Mouse (Mus musculus) liver, embryonic 14.5 days (tissue): ENCODE results near the gene Cilp2. TPM values are rescaled to one million over a fixed set of nuclear protein-coding genes. Genes with fewer than 3 reads are reported as not detected.

ENCODE experiments used
- ATAC-seq: fragments of 200-750 bp; cut with Nextera tagmentation; 2 replicates; pipeline ENCODE4 v1.8.0; 2017; ENCODE audit warnings: moderate number of reproducible peaks, mild to moderate bottlenecking, moderate library complexity; ENCODE audit not compliant: insufficient read depth
- DNase-seq, 3 experiments: peaks; one replicate each; pipeline ENCODE4 v3.0.0-alpha.2; 2012 to 2013; ENCODE audit warnings: low read depth in 3 of 3, low spot score in 3 of 3
- H3K27ac ChIP-seq: fragments of 300-500 bp; sonication (generic); 2 replicates; pipeline ENCODE4 v1.5.1; 2014; ENCODE audit warnings: moderate library complexity, mild to moderate bottlenecking, control low read depth, inconsistent platforms
- H3K27me3 ChIP-seq: fragments of 300-500 bp; sonication (generic); 2 replicates; pipeline ENCODE4 v1.6.1; 2014; ENCODE audit warnings: mild to moderate bottlenecking, low read length, moderate library complexity; ENCODE audit not compliant: control insufficient read depth, insufficient read depth
- H3K36me3 ChIP-seq: fragments of 300-500 bp; sonication (generic); replicated peaks from 2 replicates; pipeline ENCODE4 v1.6.1; 2014; ENCODE audit warnings: low read depth; ENCODE audit not compliant: control insufficient read depth, insufficient read depth
- H3K4me1 ChIP-seq, 2 experiments: fragments of 200-500 bp in 1 of 2; fragments of 300-500 bp in 1 of 2; sonication (generic) in 1 of 2; replicated peaks; 2 replicates each; pipeline ENCODE4 v1.6.1; 2012 to 2014; ENCODE audit warnings: antibody characterized with exemption in 1 of 2, inconsistent platforms in 1 of 2, low read length in 1 of 2; ENCODE audit not compliant: control insufficient read depth in 2 of 2, insufficient read depth in 2 of 2
- H3K4me2 ChIP-seq: fragments of 300-500 bp; sonication (generic); 2 replicates; pipeline ENCODE4 v1.6.1; 2014; ENCODE audit warnings: low read depth, mild to moderate bottlenecking, control low read depth, moderate library complexity
- H3K4me3 ChIP-seq, 2 experiments: fragments of 200-500 bp in 1 of 2; fragments of 300-500 bp in 1 of 2; sonication (generic) in 1 of 2; 2 replicates each; pipeline ENCODE4 v1.5.1; 2012 to 2014; ENCODE audit warnings: low read depth in 2 of 2, low read length in 2 of 2, mild to moderate bottlenecking in 2 of 2, control low read depth in 1 of 2, inconsistent platforms in 1 of 2, moderate library complexity in 1 of 2; ENCODE audit not compliant: insufficient read depth in 1 of 2
- H3K9ac ChIP-seq: fragments of 300-500 bp; sonication (generic); replicated peaks from 2 replicates; pipeline ENCODE4 v1.6.1; 2014; ENCODE audit warnings: mild to moderate bottlenecking, control low read depth, moderate library complexity
- H3K9me3 ChIP-seq: fragments of 300-500 bp; sonication (generic); 2 replicates; pipeline ENCODE4 v1.6.1; 2016; ENCODE audit warnings: low read length, mixed read lengths; ENCODE audit not compliant: control insufficient read depth
- CTCF ChIP-seq: IDR thresholded peaks from 2 replicates; pipeline ENCODE4 v1.5.1; 2016; ENCODE audit warnings: antibody characterized with exemption, low read depth, control low read depth
- EP300 ChIP-seq: IDR thresholded peaks from 2 replicates; pipeline ENCODE4 v1.6.1; 2016; ENCODE audit warnings: antibody characterized with exemption, low read depth
- WGBS: fragments of 180-500 bp; shearing (Covaris S2); extraction: QIAGEN DNeasy Blood & Tissue Kit; methylation state at CpG from one replicate; pipeline ENCODE4 v1.1.7; 2014; ENCODE audit not compliant: insufficient replicate concordance; 5-methylcytosine and 5-hydroxymethylcytosine counted together
- polyA plus RNA-seq, 2 experiments: library from polyadenylated mRNA; depleted of rRNA in 1 of 2; stranded (reverse) in 1 of 2; unstranded in 1 of 2; fragments of >200 nt; fragmentation: Nextera tagmentation in 1 of 2; extraction: Ambion mirVana in 1 of 2; gene quantifications; 2 replicates each; pipeline versions ENCODE4 v1.2.1 to v1.2.3; 2012 to 2014

Cilp2 gene
- polyA plus RNA-seq, 2 experiments, result 0.03 TPM; not detected in 1

DNA sequence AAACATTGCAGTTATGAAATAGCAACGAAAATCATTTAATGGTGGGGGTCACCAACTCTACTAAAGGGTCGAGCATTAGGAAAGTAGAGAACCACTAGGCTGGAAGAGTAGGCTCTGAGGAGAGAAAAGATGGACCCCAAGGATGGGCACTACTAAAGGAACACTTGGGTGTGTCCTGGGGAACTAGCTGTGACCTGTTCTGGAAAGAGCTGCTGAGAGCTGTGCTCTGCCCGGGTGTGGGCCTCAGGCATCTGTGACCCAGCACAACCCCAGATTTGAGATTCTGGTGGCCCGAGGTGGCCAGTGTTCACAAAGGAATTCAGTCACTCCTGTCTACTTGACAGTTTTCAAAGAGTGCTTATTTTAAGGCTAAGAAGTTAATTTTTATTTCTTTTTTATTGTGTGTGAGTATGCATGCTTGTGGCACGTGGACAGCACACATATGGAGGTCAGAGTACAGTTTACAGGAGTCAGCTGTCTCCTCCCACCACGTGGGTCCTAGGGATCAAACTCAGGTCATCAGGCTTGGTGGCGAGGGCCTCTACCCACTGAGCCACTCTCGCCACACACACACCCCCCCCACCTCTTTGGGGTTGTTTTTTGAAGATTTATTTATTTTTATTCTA, 50.3 kb downstream of the Cilp2 start:
- no peak overlapping the region for H3K4me2 ChIP-seq
- WGBS, result 55% methylated on average over 8 of the region's 8 CpGs
- DNase-seq, result no peak
- H3K9me3 ChIP-seq, result no peaks in the 10 kb centered on the region
- H3K27ac ChIP-seq, result no peak overlapping the region
- H3K36me3 ChIP-seq, result no peaks in the 10 kb centered on the region
- no peak overlapping the region for H3K4me3 ChIP-seq
- H3K4me1 ChIP-seq, result peaks cover 0 to 7% of the 10 kb centered on the region in 2 experiments; a peak in 2 of 4 replicates
- no peak for TF ChIP-seq EP300
- no peak for TF ChIP-seq CTCF
- ATAC-seq, result no peak
- no peaks in the 10 kb centered on the region for H3K27me3 ChIP-seq
- H3K9ac ChIP-seq, result no peak overlapping the region

- no peaks in the 10 kb centered on the region for H3K9me3 ChIP-seq
- no peaks in the 10 kb centered on the region for H3K27me3 ChIP-seq
- H3K36me3 ChIP-seq, result no peaks in the 10 kb centered on the region
- ATAC-seq (peak; percentile 91), DNase-seq (peak; percentile 65 to 85 (median 66))
- H3K4me1 ChIP-seq, result peaks cover 2 to 13% of the 10 kb centered on the region in 2 experiments; a peak in 3 of 4 replicates
- H3K9ac ChIP-seq, result peak within 1 kb of the TSS; percentile 52
- no peak for TF ChIP-seq EP300
- TF ChIP-seq CTCF, result peak; percentile 38; the same call in 1 of the 2 replicates
- under 1% methylated on average over 38 of the region's 38 CpGs for WGBS
- peak within 1 kb of the TSS; percentile 47 to 52 for H3K4me3 ChIP-seq
- no peak within 1 kb of the TSS for H3K27ac ChIP-seq
- peak within 1 kb of the TSS; percentile 68 for H3K4me2 ChIP-seq
Measured at GRCm38 (mm10) chr8:69832298-69832853, 55.1 kb downstream of the Cilp2 start, which contains the start of gene Pbx4. Gene Pbx4, plus strand, starts transcription at chr8:69832491.

Other genes with a start within 250 kb of the Cilp2 start
- 0.30 and 0.32 TPM in 2 replicates for gene Zfp964, start 233.2 kb downstream of the Cilp2 start, polyA plus RNA-seq (2012; rRNA removed)
- 0.15 and 0.35 TPM in 2 replicates for gene Zfp964, start 233.2 kb downstream of the Cilp2 start, polyA plus RNA-seq (2014; fragmentation: Nextera tagmentation; extraction: Ambion mirVana)
- 2.7 and 4.9 TPM in 2 replicates for gene Zfp869, start 177.0 kb downstream of the Cilp2 start, polyA plus RNA-seq (2012; rRNA removed)
- gene Zfp869, start 177.0 kb downstream of the Cilp2 start, polyA plus RNA-seq (2014; fragmentation: Nextera tagmentation; extraction: Ambion mirVana), result 10.0 and 12.3 TPM in 2 replicates
- 1.2 and 1.8 TPM in 2 replicates for gene Zfp963, start 137.7 kb downstream of the Cilp2 start, polyA plus RNA-seq (2012; rRNA removed)
- gene Zfp963, start 137.7 kb downstream of the Cilp2 start, polyA plus RNA-seq (2014; fragmentation: Nextera tagmentation; extraction: Ambion mirVana), result 1.9 and 2.0 TPM in 2 replicates
- 0.32 TPM in 1 of 2 replicates, not detected in the other for gene Gm20422, start 112.8 kb downstream of the Cilp2 start, polyA plus RNA-seq (2012; rRNA removed)
- gene Gm20422, start 112.8 kb downstream of the Cilp2 start, polyA plus RNA-seq (2014; fragmentation: Nextera tagmentation; extraction: Ambion mirVana), result 1.0 TPM in 1 of 2 replicates, not detected in the other
- 19.6 and 24.5 TPM in 2 replicates for gene Atp13a1, start 96.5 kb downstream of the Cilp2 start, polyA plus RNA-seq (2012; rRNA removed)
- gene Atp13a1, start 96.5 kb downstream of the Cilp2 start, polyA plus RNA-seq (2014; fragmentation: Nextera tagmentation; extraction: Ambion mirVana), result 14.1 and 15.6 TPM in 2 replicates
- 4.6 and 6.0 TPM in 2 replicates for gene Zfp866, start 96.5 kb downstream of the Cilp2 start, polyA plus RNA-seq (2012; rRNA removed)
- gene Zfp866, start 96.5 kb downstream of the Cilp2 start, polyA plus RNA-seq (2014; fragmentation: Nextera tagmentation; extraction: Ambion mirVana), result 5.8 and 7.2 TPM in 2 replicates
- gene Gmip, start 79.0 kb downstream of the Cilp2 start, polyA plus RNA-seq (2012; rRNA removed), result 4.8 and 5.8 TPM in 2 replicates
- 1.7 and 3.9 TPM in 2 replicates for gene Gmip, start 79.0 kb downstream of the Cilp2 start, polyA plus RNA-seq (2014; fragmentation: Nextera tagmentation; extraction: Ambion mirVana)
- gene Lpar2, start 65.3 kb downstream of the Cilp2 start, polyA plus RNA-seq (2012; rRNA removed), result 0.40 and 0.44 TPM in 2 replicates
- 0.04 and 0.06 TPM in 2 replicates for gene Lpar2, start 65.3 kb downstream of the Cilp2 start, polyA plus RNA-seq (2014; fragmentation: Nextera tagmentation; extraction: Ambion mirVana)
- 2.0 and 2.5 TPM in 2 replicates for gene Pbx4, start 55.2 kb downstream of the Cilp2 start, polyA plus RNA-seq (2012; rRNA removed)
- gene Pbx4, start 55.2 kb downstream of the Cilp2 start, polyA plus RNA-seq (2014; fragmentation: Nextera tagmentation; extraction: Ambion mirVana), result 1.7 and 3.7 TPM in 2 replicates
- 0.41 and 0.50 TPM in 2 replicates for gene Tssk6, start 14.5 kb upstream of the Cilp2 start, polyA plus RNA-seq (2012; rRNA removed)
- gene Tssk6, start 14.5 kb upstream of the Cilp2 start, polyA plus RNA-seq (2014; fragmentation: Nextera tagmentation; extraction: Ambion mirVana), result 1.7 and 1.9 TPM in 2 replicates
- 26.2 and 44.8 TPM in 2 replicates for gene Ndufa13, start 14.9 kb upstream of the Cilp2 start, polyA plus RNA-seq (2012; rRNA removed)
- 109 and 113 TPM in 2 replicates for gene Ndufa13, start 14.9 kb upstream of the Cilp2 start, polyA plus RNA-seq (2014; fragmentation: Nextera tagmentation; extraction: Ambion mirVana)
- gene Yjefn3, start 15.0 kb upstream of the Cilp2 start, polyA plus RNA-seq (2012; rRNA removed), result 0.30 and 0.36 TPM in 2 replicates
- 0.77 and 0.79 TPM in 2 replicates for gene Yjefn3, start 15.0 kb upstream of the Cilp2 start, polyA plus RNA-seq (2014; fragmentation: Nextera tagmentation; extraction: Ambion mirVana)
- gene Gatad2a, start 108.7 kb upstream of the Cilp2 start, polyA plus RNA-seq (2012; rRNA removed), result 18.3 and 19.2 TPM in 2 replicates
- 22.7 and 32.9 TPM in 2 replicates for gene Gatad2a, start 108.7 kb upstream of the Cilp2 start, polyA plus RNA-seq (2014; fragmentation: Nextera tagmentation; extraction: Ambion mirVana)
- 19.2 and 19.4 TPM in 2 replicates for gene Mau2, start 155.0 kb upstream of the Cilp2 start, polyA plus RNA-seq (2012; rRNA removed)
- 15.6 and 19.6 TPM in 2 replicates for gene Mau2, start 155.0 kb upstream of the Cilp2 start, polyA plus RNA-seq (2014; fragmentation: Nextera tagmentation; extraction: Ambion mirVana)
- 4.7 and 6.2 TPM in 2 replicates for gene Sugp1, start 155.1 kb upstream of the Cilp2 start, polyA plus RNA-seq (2012; rRNA removed)
- 8.8 and 10.3 TPM in 2 replicates for gene Sugp1, start 155.1 kb upstream of the Cilp2 start, polyA plus RNA-seq (2014; fragmentation: Nextera tagmentation; extraction: Ambion mirVana)
- gene Tm6sf2, start 185.2 kb upstream of the Cilp2 start, polyA plus RNA-seq (2012; rRNA removed), result 1.2 and 1.3 TPM in 2 replicates
- gene Tm6sf2, start 185.2 kb upstream of the Cilp2 start, polyA plus RNA-seq (2014; fragmentation: Nextera tagmentation; extraction: Ambion mirVana), result 0.85 and 1.3 TPM in 2 replicates
- gene Hapln4, start 195.8 kb upstream of the Cilp2 start, polyA plus RNA-seq (2012; rRNA removed), result 0.05 and 0.06 TPM in 2 replicates
- gene Hapln4, start 195.8 kb upstream of the Cilp2 start, polyA plus RNA-seq (2014; fragmentation: Nextera tagmentation; extraction: Ambion mirVana), result not detected in 2 replicates
- gene Ncan, start 233.2 kb upstream of the Cilp2 start, polyA plus RNA-seq (2012; rRNA removed), result 0.01 and 0.11 TPM in 2 replicates
- gene Ncan, start 233.2 kb upstream of the Cilp2 start, polyA plus RNA-seq (2014; fragmentation: Nextera tagmentation; extraction: Ambion mirVana), result not detected in 2 replicates
- 9.3 and 11.1 TPM in 2 replicates for gene Nr2c2ap, start 243.6 kb upstream of the Cilp2 start, polyA plus RNA-seq (2012; rRNA removed)
- gene Nr2c2ap, start 243.6 kb upstream of the Cilp2 start, polyA plus RNA-seq (2014; fragmentation: Nextera tagmentation; extraction: Ambion mirVana), result 11.8 and 12.0 TPM in 2 replicates